Mouse (Mus musculus): ENCODE data around the gene 1700022I11Rik.

DNA sequence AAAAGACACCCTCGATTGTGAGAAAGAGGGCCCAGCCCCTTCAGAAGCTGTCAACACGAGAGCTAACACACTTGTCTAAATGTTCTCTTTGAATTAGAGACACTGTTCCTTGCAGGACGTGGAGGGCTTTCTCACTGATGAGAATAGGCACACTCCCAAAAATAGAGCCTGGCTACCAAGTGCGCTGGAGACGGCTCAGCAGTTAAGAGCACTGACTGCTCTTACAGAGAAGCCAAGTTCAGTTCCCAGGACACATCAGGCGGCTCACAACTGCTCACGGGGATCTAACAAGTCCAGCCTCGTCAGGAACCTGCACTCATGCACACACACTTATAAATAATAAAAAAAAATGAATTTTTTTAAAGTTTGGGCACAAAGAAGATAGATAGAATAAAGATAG lies 10.5 kb upstream of the 1700022I11Rik start:
- no peak for TF ChIP-seq POLR2A (IDR thresholded peaks at IDR 0.05; ENCODE audit: control insufficient read depth, low read depth, low read length)
- no peak for TF ChIP-seq CTCF (IDR thresholded peaks at IDR 0.05; ENCODE audit: control insufficient read depth, insufficient read depth, insufficient replicate concordance, low read depth, low read length)

Measured in testis, adult 2 months (tissue).